In the genomic region with DNA sequence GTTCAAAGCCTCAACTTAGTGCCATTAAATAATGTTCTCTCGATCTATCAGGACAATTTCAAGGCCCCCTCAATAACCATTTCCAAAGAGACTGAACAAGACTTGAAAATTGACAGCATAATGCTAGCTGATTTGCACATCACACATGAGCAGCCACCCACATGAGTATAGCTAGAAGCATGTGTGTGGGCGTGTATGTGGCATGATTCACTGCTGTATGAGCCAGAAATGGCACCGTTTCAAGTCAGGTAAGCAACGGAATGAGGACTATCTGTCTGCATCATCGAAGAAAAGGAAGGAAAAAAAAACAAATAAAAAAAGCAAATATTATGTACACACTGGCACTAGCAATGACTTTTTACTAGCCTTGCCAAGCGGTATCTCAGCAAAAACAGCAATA, we compare ENCODE assay signal across 8 mouse cellular contexts. TPM values are rescaled to one million over a fixed set of nuclear protein-coding genes. Genes with fewer than 3 reads are reported as not detected.
A peak's percentile ranks its signal among the peaks of the same experiment; 100 is the strongest.
DNase-seq lines count a peak whose midpoint lies in the region; ATAC-seq lines count a peak whose summit lies in the region.

No protein-coding gene starts in this region.

- no peaks in the 10 kb centered on the region for H3K36me3 ChIP-seq in kidney, embryonic 15.5 days
- no peaks in the 10 kb centered on the region for H3K36me3 ChIP-seq in kidney, embryonic 14.5 days (ENCODE audit: control insufficient read depth, insufficient read depth, low read length)
- no peaks in the 10 kb centered on the region for H3K36me3 ChIP-seq in midbrain, embryonic 13.5 days

- peak; percentile 8 for DNase-seq in T-cell, adult 2 months (ENCODE audit: low spot score)
- peak; percentile 51 for DNase-seq in gonadal fat pad, adult 2 months (ENCODE audit: low read depth)
- DNase-seq in embryo, embryonic 10.5 days (ENCODE audit: low spot score), result no peak
- DNase-seq in adrenal gland, postnatal 25 days, result no peak
- no peak for DNase-seq in retina, embryonic 14.5 days (ENCODE audit: low spot score)

- peaks cover 44% of the 10 kb centered on the region for H3K27me3 ChIP-seq in kidney, embryonic 15.5 days
- no peaks in the 10 kb centered on the region for H3K27me3 ChIP-seq in kidney, embryonic 14.5 days (ENCODE audit: control insufficient read depth, insufficient read depth, low read length)
- peaks cover 4% of the 10 kb centered on the region; the same call in 1 of the 2 replicates for H3K27me3 ChIP-seq in midbrain, embryonic 13.5 days

- ATAC-seq in kidney, embryonic 15.5 days (replicated peaks; ENCODE audit: low FRiP score), result no peak
- ATAC-seq in kidney, embryonic 14.5 days (ENCODE audit: low FRiP score, low TSS enrichment), result no peak
- no peak for ATAC-seq in midbrain, embryonic 13.5 days

- no peak overlapping the region for H3K4me3 ChIP-seq in kidney, embryonic 15.5 days (replicated peaks)
- H3K4me3 ChIP-seq in kidney, embryonic 14.5 days (ENCODE audit: low read length), result no peak overlapping the region
- H3K4me3 ChIP-seq in midbrain, embryonic 13.5 days (replicated peaks), result peak overlapping the region; percentile 48

- peak overlapping the region; percentile 65; the same call in 1 of the 2 replicates for H3K4me2 ChIP-seq in kidney, embryonic 15.5 days
- no peak overlapping the region for H3K4me2 ChIP-seq in kidney, embryonic 14.5 days (replicated peaks; ENCODE audit: low read depth, low read length)
- H3K4me2 ChIP-seq in midbrain, embryonic 13.5 days (replicated peaks), result peak overlapping the region; percentile 63

- no peak overlapping the region for H3K27ac ChIP-seq in kidney, embryonic 15.5 days
- no peak overlapping the region for H3K27ac ChIP-seq in kidney, embryonic 14.5 days (ENCODE audit: low read depth, low read length)
- H3K27ac ChIP-seq in midbrain, embryonic 13.5 days, result no peak overlapping the region

- no peak overlapping the region for H3K9ac ChIP-seq in kidney, embryonic 15.5 days
- no peak overlapping the region for H3K9ac ChIP-seq in kidney, embryonic 14.5 days (ENCODE audit: low read depth, low read length)
- H3K9ac ChIP-seq in midbrain, embryonic 13.5 days (replicated peaks), result no peak overlapping the region

- H3K4me1 ChIP-seq in kidney, embryonic 15.5 days, result no peaks in the 10 kb centered on the region
- H3K4me1 ChIP-seq in kidney, embryonic 14.5 days (ENCODE audit: control insufficient read depth, insufficient read depth, low read length), result no peaks in the 10 kb centered on the region
- peaks cover 38% of the 10 kb centered on the region for H3K4me1 ChIP-seq in midbrain, embryonic 13.5 days (replicated peaks)

- H3K9me3 ChIP-seq in kidney, embryonic 15.5 days (replicated peaks), result no peaks in the 10 kb centered on the region
- no peaks in the 10 kb centered on the region for H3K9me3 ChIP-seq in kidney, embryonic 14.5 days (ENCODE audit: control insufficient read depth, low read length)
- H3K9me3 ChIP-seq in midbrain, embryonic 13.5 days, result no peaks in the 10 kb centered on the region

- 56% methylated on average over 6 of the region's 6 CpGs for whole genome bisulfite sequencing in kidney, embryonic 15.5 days
- 63% methylated on average over 6 of the region's 6 CpGs for WGBS in kidney, embryonic 14.5 days
- 37% methylated on average over 6 of the region's 6 CpGs for WGBS in midbrain, embryonic 13.5 days

RNA-seq across cellular contexts. Expression of a gene that starts 32.5 kb away (rescaled TPM):
- 14.7 and 14.9 TPM in 2 replicates for polyA plus RNA-seq in kidney, embryonic 15.5 days (2015; fragmentation: Nextera tagmentation; extraction: Ambion mirVana)
- 12.8 and 13.8 TPM in 2 replicates for polyA plus RNA-seq in kidney, embryonic 14.5 days (2014; fragmentation: Nextera tagmentation; extraction: Ambion mirVana)
- 3.4 and 5.1 TPM in 2 replicates for polyA plus RNA-seq in gonadal fat pad, adult 2 months (2012; rRNA removed)
- polyA plus RNA-seq in midbrain, embryonic 13.5 days (2015; fragmentation: Nextera tagmentation; extraction: Ambion mirVana), result 38.9 and 39.1 TPM in 2 replicates
- total RNA-seq in adrenal gland, postnatal 25 days (2021), result 14.7 and 18.6 TPM in 2 replicates

Comparison
In these comparisons a context has a peak if more than half of its experiments do, and no peak if none do; other contexts are left out.
1. DNase-seq: peak in T-cell, adult 2 months (single experiment) and gonadal fat pad, adult 2 months (single experiment); none in embryo, embryonic 10.5 days (single experiment), adrenal gland, postnatal 25 days (single experiment) and retina, embryonic 14.5 days (single experiment).